Mouse (Mus musculus) left cerebral cortex, postnatal 10 days (tissue): ENCODE measurements at regions not wholly inside any gene's neighbourhood (a gene's known extent, or its start where the extent isn't known, plus 50 kb on each side); places are given as distances from the start of the nearest gene placed in this dataset.

Source experiments
- DNase-seq, 2 experiments: peaks; one replicate each; pipeline ENCODE4 v3.0.0; 2021 to 2022; ENCODE audit warnings: low spot score in 2 of 2, mixed read lengths in 1 of 2; ENCODE audit errors: extremely low spot score in 1 of 2
- intact Hi-C: fragments of 180-260 bp; cut with DNase I; formaldehyde crosslinking; loops from one replicate; pipeline ENCODE4 v1.15.1; 2025

- intact Hi-C loops, result no loop called here
- no peak for DNase-seq
These were observed 207.0 kb upstream of the Ufl1 start for GRCm38 (mm10) chr4:25488479-25489069.

- DNase-seq, result no peak
- intact Hi-C loops, result no loop called here
These were observed 202.0 kb upstream of the Ufl1 start for GRCm38 (mm10) chr4:25483621-25483933.

GRCm38 (mm10) chr4:25482933-25483620 lies 201.5 kb upstream of the Ufl1 start:
- intact Hi-C loops, result no loop called here
- DNase-seq, result no peak

- no peak for DNase-seq
- intact Hi-C loops, result no loop called here
These were observed 191.4 kb upstream of the Ufl1 start for GRCm38 (mm10) chr4:25473026-25473425.

GRCm38 (mm10) chr4:25466490-25466889 lies 184.9 kb upstream of the Ufl1 start:
- intact Hi-C loops, result no loop called here
- no peak for DNase-seq

- intact Hi-C loops, result no loop called here
- no peak for DNase-seq
These were observed 183.4 kb upstream of the Ufl1 start for GRCm38 (mm10) chr4:25464792-25465590.

GRCm38 (mm10) chr4:25464069-25464468 lies 182.4 kb upstream of the Ufl1 start:
- intact Hi-C loops, result no loop called here
- no peak for DNase-seq

- DNase-seq, result no peak
- intact Hi-C loops, result no loop called here
These were observed 178.5 kb upstream of the Ufl1 start for GRCm38 (mm10) chr4:25460127-25460526.

- intact Hi-C loops, result no loop called here
- no peak for DNase-seq
These were observed 173.1 kb upstream of the Ufl1 start for GRCm38 (mm10) chr4:25454752-25455151.

- intact Hi-C loops, result no loop called here
- no peak for DNase-seq
These were observed 171.6 kb upstream of the Ufl1 start for GRCm38 (mm10) chr4:25453127-25453806.

- intact Hi-C loops, result no loop called here
- no peak for DNase-seq
These were observed 170.2 kb upstream of the Ufl1 start for GRCm38 (mm10) chr4:25451865-25452264.

GRCm38 (mm10) chr4:25432203-25432602 lies 150.6 kb upstream of the Ufl1 start:
- intact Hi-C loops, result no loop called here
- DNase-seq, result no peak

GRCm38 (mm10) chr4:25416330-25416729 lies 134.7 kb upstream of the Ufl1 start:
- intact Hi-C loops, result no loop called here
- DNase-seq, result no peak

GRCm38 (mm10) chr4:25410440-25410839 lies 128.8 kb upstream of the Ufl1 start:
- intact Hi-C loops, result no loop called here
- DNase-seq, result no peak

GRCm38 (mm10) chr4:25408696-25409448 lies 127.3 kb upstream of the Ufl1 start:
- intact Hi-C loops, result no loop called here
- peak; percentile 55 to 80 for DNase-seq

GRCm38 (mm10) chr4:25407842-25408241 lies 126.2 kb upstream of the Ufl1 start:
- intact Hi-C loops, result no loop called here
- no peak for DNase-seq

GRCm38 (mm10) chr4:25389542-25389941 lies 107.9 kb upstream of the Ufl1 start:
- no peak for DNase-seq
- intact Hi-C loops, result no loop called here

- no peak for DNase-seq
- intact Hi-C loops, result no loop called here
These were observed 90.4 kb upstream of the Ufl1 start for GRCm38 (mm10) chr4:25372041-25372440.

- DNase-seq, result no peak
These were observed 82.8 kb upstream of the Ufl1 start for GRCm38 (mm10) chr4:25364402-25364801.

More at GRCm38 (mm10) chr4:25364402-25364801, 82.8 kb upstream of the Ufl1 start:
- intact Hi-C loops, result no loop called here
